Mouse (Mus musculus) midbrain, embryonic 11.5 days (tissue): ENCODE data around the gene Tagln2. TPM values are rescaled to one million over a fixed set of nuclear protein-coding genes. Genes with fewer than 3 reads are reported as not detected.

Experiments used
- ATAC-seq: fragments of 200-750 bp; cut with Nextera tagmentation; 2 replicates; pipeline ENCODE4 v1.8.0; 2017; ENCODE audit warnings: moderate TSS enrichment, moderate library complexity; ENCODE audit not compliant: low FRiP score
- DNase-seq: peaks from one replicate; pipeline ENCODE4 v3.0.0; 2015; ENCODE audit warnings: low spot score; ENCODE audit errors: missing footprints
- H3K27ac ChIP-seq: fragments of 300-500 bp; sonication (generic); 2 replicates; pipeline ENCODE4 v1.5.1; 2014; ENCODE audit warnings: low read depth, low read length
- H3K27me3 ChIP-seq: fragments of 300-500 bp; sonication (generic); 2 replicates; pipeline ENCODE4 v1.6.1; 2014; ENCODE audit warnings: mild to moderate bottlenecking, low read length, moderate library complexity, mixed read lengths; ENCODE audit not compliant: control insufficient read depth, insufficient read depth
- H3K36me3 ChIP-seq: fragments of 300-500 bp; sonication (generic); 2 replicates; pipeline ENCODE4 v1.6.1; 2014; ENCODE audit warnings: mild to moderate bottlenecking, low read length, moderate library complexity, mixed read lengths; ENCODE audit not compliant: control insufficient read depth, insufficient read depth
- H3K4me1 ChIP-seq: fragments of 300-500 bp; sonication (generic); 2 replicates; pipeline ENCODE4 v1.6.1; 2014; ENCODE audit warnings: low read length; ENCODE audit not compliant: control insufficient read depth, insufficient read depth
- H3K4me2 ChIP-seq: fragments of 300-500 bp; sonication (generic); 2 replicates; pipeline ENCODE4 v1.6.1; 2014; ENCODE audit warnings: mild to moderate bottlenecking, moderate library complexity
- H3K4me3 ChIP-seq: fragments of 300-500 bp; sonication (generic); 2 replicates; pipeline ENCODE4 v1.5.1; 2014; ENCODE audit warnings: low read depth, low read length
- H3K9ac ChIP-seq: fragments of 300-500 bp; sonication (generic); 2 replicates; pipeline ENCODE4 v1.6.1; 2014; ENCODE audit warnings: low read length
- H3K9me3 ChIP-seq: fragments of 300-500 bp; sonication (generic); 2 replicates; pipeline ENCODE4 v1.6.1; 2016; ENCODE audit warnings: low read length; ENCODE audit not compliant: control insufficient read depth
- WGBS: fragments of 180-500 bp; shearing (Covaris S2); extraction: QIAGEN DNeasy Blood & Tissue Kit; methylation state at CpG from one replicate; pipeline ENCODE4 v1.1.7; 2014; 5-methylcytosine and 5-hydroxymethylcytosine counted together
- polyA plus RNA-seq: library from polyadenylated mRNA; unstranded; fragments of >200 nt; fragmentation: Nextera tagmentation; extraction: Ambion mirVana; gene quantifications from 2 replicates; pipeline ENCODE4 v1.2.1, GENCODE M21; 2014

Gene Tagln2
- polyA plus RNA-seq, 1 experiment from 2014 or later = 39.1 TPM

GRCm38 (mm10) chr1:172484671-172485070 lies 15.2 kb upstream of the Tagln2 start:
- Histone ChIP-seq H3K27ac (peak overlapping the region; percentile 4; the same call in 1 of the 2 replicates), H3K9me3 (no peaks in the 10 kb centered on the region), H3K27me3 (no peaks in the 10 kb centered on the region), H3K4me3 (peak overlapping the region; percentile 74), H3K4me2 (peak overlapping the region; percentile 81), H3K4me1 (peaks cover 55% of the 10 kb centered on the region), H3K9ac (peak overlapping the region; percentile 48; the same call in 1 of the 2 replicates), H3K36me3 (peaks cover 10% of the 10 kb centered on the region)
- DNase-seq (peak; percentile 82), ATAC-seq (no peak)
- WGBS = 36% methylated on average over 13 of the region's 13 CpGs

GRCm38 (mm10) chr1:172485821-172486220 lies 14.0 kb upstream of the Tagln2 start:
- 0 out of 2 replicates have a peak, but pooled peaks have one; percentile 0 for ATAC-seq
- H3K4me3 ChIP-seq = peak overlapping the region; percentile 22
- peaks cover 61% of the 10 kb centered on the region for H3K4me1 ChIP-seq

GRCm38 (mm10) chr1:172486236-172486635 lies 13.6 kb upstream of the Tagln2 start:
- Histone ChIP-seq H3K4me2 (peak overlapping the region; percentile 81), H3K36me3 (peaks cover 10% of the 10 kb centered on the region)
- WGBS = 3% methylated on average over 4 of the region's 4 CpGs

More at GRCm38 (mm10) chr1:172485821-172486220, 14.0 kb upstream of the Tagln2 start:
- H3K27ac ChIP-seq = peak overlapping the region; percentile 74
- peak overlapping the region; percentile 58 for H3K9ac ChIP-seq
- peak overlapping the region; percentile 81 for H3K4me2 ChIP-seq
- no peaks in the 10 kb centered on the region for H3K9me3 ChIP-seq
- H3K36me3 ChIP-seq = peaks cover 10% of the 10 kb centered on the region
- 24% methylated on average over 6 of the region's 6 CpGs for WGBS
- DNase-seq = peak; percentile 87
- H3K27me3 ChIP-seq = no peaks in the 10 kb centered on the region

GRCm38 (mm10) chr1:172486651-172487050 lies 13.2 kb upstream of the Tagln2 start:
- Histone ChIP-seq H3K36me3 (peaks cover 10% of the 10 kb centered on the region), H3K4me3 (peak overlapping the region; percentile 22), H3K27ac (peak overlapping the region; percentile 67), H3K27me3 (no peaks in the 10 kb centered on the region), H3K4me1 (peaks cover 58% of the 10 kb centered on the region), H3K9ac (peak overlapping the region; percentile 58), H3K4me2 (peak overlapping the region; percentile 81), H3K9me3 (no peaks in the 10 kb centered on the region)
- ATAC-seq = no peak
- DNase-seq = peak; percentile 94
- WGBS = 24% methylated on average over 5 of the region's 5 CpGs

More at GRCm38 (mm10) chr1:172486236-172486635, 13.6 kb upstream of the Tagln2 start:
- Histone ChIP-seq H3K9me3 (no peaks in the 10 kb centered on the region), H3K4me3 (peak overlapping the region; percentile 22), H3K9ac (peak overlapping the region; percentile 58), H3K27me3 (no peaks in the 10 kb centered on the region), H3K27ac (peak overlapping the region; percentile 74), H3K4me1 (peaks cover 61% of the 10 kb centered on the region)
- DNase-seq = peak; percentile 92
- peak; percentile 57 for ATAC-seq

- DNase-seq = no peak
- Histone ChIP-seq H3K4me1 (peaks cover 58% of the 10 kb centered on the region), H3K27me3 (no peaks in the 10 kb centered on the region), H3K27ac (no peak overlapping the region), H3K4me3 (no peak overlapping the region), H3K9me3 (no peaks in the 10 kb centered on the region), H3K4me2 (no peak overlapping the region), H3K9ac (no peak overlapping the region), H3K36me3 (peaks cover 16% of the 10 kb centered on the region)
- no peak for ATAC-seq
- WGBS = 77% methylated on average over 4 of the region's 4 CpGs
These were observed 12.0 kb upstream of the Tagln2 start for GRCm38 (mm10) chr1:172487859-172488258.

GRCm38 (mm10) chr1:172488831-172489230 lies 11.0 kb upstream of the Tagln2 start:
- DNase-seq = peak; percentile 67
- no peak for ATAC-seq
- 75% methylated on average over 7 of the region's 7 CpGs for WGBS
- H3K36me3 ChIP-seq = peaks cover 19% of the 10 kb centered on the region
- no peak overlapping the region for H3K4me3 ChIP-seq
- no peak overlapping the region for H3K4me2 ChIP-seq
- H3K4me1 ChIP-seq = peaks cover 48% of the 10 kb centered on the region
- H3K9ac ChIP-seq = no peak overlapping the region
- no peaks in the 10 kb centered on the region for H3K9me3 ChIP-seq
- H3K27me3 ChIP-seq = no peaks in the 10 kb centered on the region
- H3K27ac ChIP-seq = no peak overlapping the region

- WGBS = 64% methylated on average over 12 of the region's 12 CpGs
- Histone ChIP-seq H3K27me3 (no peaks in the 10 kb centered on the region), H3K4me3 (0 out of 2 replicates have a peak overlapping the region, but pooled peaks have one; percentile 4), H3K27ac (no peak overlapping the region), H3K4me2 (no peak overlapping the region), H3K9ac (no peak overlapping the region), H3K36me3 (peaks cover 21% of the 10 kb centered on the region), H3K4me1 (peaks cover 39% of the 10 kb centered on the region), H3K9me3 (no peaks in the 10 kb centered on the region)
- ATAC-seq = peak; percentile 14
- peak; percentile 73 for DNase-seq
These were observed 10.1 kb upstream of the Tagln2 start for GRCm38 (mm10) chr1:172489585-172490250.

- Histone ChIP-seq H3K36me3 (peaks cover 21% of the 10 kb centered on the region), H3K4me2 (no peak overlapping the region), H3K27ac (no peak overlapping the region), H3K4me3 (0 out of 2 replicates have a peak overlapping the region, but pooled peaks have one; percentile 4), H3K27me3 (no peaks in the 10 kb centered on the region), H3K9ac (no peak overlapping the region), H3K9me3 (no peaks in the 10 kb centered on the region), H3K4me1 (peaks cover 34% of the 10 kb centered on the region)
- ATAC-seq = peak; percentile 51
- peak; percentile 99 for DNase-seq
- 11% methylated on average over 10 of the region's 10 CpGs for WGBS
These were observed 9.6 kb upstream of the Tagln2 start for GRCm38 (mm10) chr1:172490261-172490661.

- Histone ChIP-seq H3K27ac (no peak overlapping the region), H3K4me1 (peaks cover 16% of the 10 kb centered on the region), H3K27me3 (no peaks in the 10 kb centered on the region), H3K36me3 (peaks cover 31% of the 10 kb centered on the region), H3K4me2 (no peak overlapping the region), H3K4me3 (no peak overlapping the region), H3K9ac (no peak overlapping the region), H3K9me3 (no peaks in the 10 kb centered on the region)
- ATAC-seq (no peak), DNase-seq (no peak)
- 88% methylated on average over 8 of the region's 8 CpGs for WGBS
These were observed 7.8 kb upstream of the Tagln2 start for GRCm38 (mm10) chr1:172492047-172492446.
